Mouse (Mus musculus) layer of hippocampus, postnatal 10 days (tissue): Measurements from ENCODE around the gene Serpinb5. TPM values are rescaled to one million over a fixed set of nuclear protein-coding genes. Genes with fewer than 3 reads are reported as not detected.
"Not testable (repeated sequence)": the region's sequence is repeated elsewhere in the genome, so short reads cannot be mapped to it uniquely, and the experiment has no call there.

ENCODE experiments used
- DNase-seq, 2 experiments: peaks; one replicate each; pipeline ENCODE4 v3.0.0; 2021; ENCODE audit warnings: low spot score in 2 of 2
- long read RNA-seq: library from polyadenylated mRNA; stranded (forward); transcript quantifications from one replicate; pipeline ENCODE4 v2.0.0, GENCODE M21; 2023
- total RNA-seq, 2 experiments: library from RNA; stranded (reverse); gene quantifications; 2 replicates each; pipeline ENCODE4 v1.2.3; 2021

The Serpinb5 gene
- total RNA-seq = not detected
- long read RNA-seq = 0 reads

DNA sequence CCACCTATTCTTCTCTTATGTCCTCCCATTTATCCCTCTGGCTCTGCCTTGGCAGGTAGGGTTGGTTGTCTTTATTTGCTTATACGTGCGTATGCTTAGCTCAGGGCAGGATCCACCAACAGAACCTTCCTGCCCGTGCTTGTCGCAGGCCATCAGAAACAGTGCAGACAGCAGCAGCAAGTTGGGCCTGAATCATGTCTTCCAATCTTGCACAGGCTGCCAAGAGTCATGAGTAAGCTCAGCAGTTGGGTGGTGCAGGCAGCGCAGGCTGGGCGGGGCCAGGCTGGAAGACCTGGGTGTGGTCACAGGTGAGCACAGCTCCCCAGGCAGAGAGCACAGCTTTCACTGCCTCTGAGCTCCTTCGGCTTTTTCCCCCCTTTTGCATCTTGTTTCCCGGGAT, at the start of gene Serpinb5:
Gene Serpinb5 (plus strand): TSS at position 327 of the 400 bp plus-strand sequence.
- no peak for DNase-seq

DNA sequence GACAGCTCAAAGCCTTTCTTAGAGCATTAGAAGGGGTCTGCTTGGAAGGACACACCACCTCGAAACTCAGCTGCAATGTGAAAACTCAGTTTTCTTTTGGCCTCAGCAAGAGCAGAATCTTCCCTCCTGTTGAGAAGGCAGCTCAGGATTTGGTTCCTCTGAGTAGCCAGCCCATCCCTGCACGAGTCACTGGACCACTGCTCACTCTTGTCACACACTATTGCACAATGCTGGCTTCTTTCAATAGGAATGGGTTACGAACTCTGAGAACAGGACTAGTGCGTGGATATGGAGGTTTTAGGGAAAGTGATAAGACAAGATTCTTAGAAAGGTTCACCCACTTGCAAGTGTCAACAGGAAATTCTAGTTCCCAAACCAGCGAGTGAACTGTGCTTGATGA, 46.1 kb upstream of the Serpinb5 start:
- DNase-seq = no peak

DNA sequence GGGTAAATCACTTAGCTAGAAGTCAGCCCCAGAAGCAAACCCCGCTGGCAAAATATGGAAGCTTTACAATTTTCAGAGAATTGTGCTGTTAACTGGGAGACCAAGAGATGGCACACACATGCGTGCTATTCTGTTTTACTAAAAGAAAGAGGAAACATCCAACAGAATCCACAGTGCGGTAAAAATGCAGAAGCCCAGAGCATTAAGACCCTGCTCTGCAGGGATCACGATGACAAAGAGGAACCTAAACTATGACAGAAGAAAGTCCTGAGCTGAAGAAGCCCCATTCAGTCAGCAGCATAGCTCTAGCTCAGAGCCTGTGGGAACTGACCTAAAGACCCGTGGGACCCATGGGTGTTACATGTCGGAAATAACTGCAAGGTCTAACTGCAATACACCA, 45.7 kb upstream of the Serpinb5 start:
- no peak for DNase-seq

DNA sequence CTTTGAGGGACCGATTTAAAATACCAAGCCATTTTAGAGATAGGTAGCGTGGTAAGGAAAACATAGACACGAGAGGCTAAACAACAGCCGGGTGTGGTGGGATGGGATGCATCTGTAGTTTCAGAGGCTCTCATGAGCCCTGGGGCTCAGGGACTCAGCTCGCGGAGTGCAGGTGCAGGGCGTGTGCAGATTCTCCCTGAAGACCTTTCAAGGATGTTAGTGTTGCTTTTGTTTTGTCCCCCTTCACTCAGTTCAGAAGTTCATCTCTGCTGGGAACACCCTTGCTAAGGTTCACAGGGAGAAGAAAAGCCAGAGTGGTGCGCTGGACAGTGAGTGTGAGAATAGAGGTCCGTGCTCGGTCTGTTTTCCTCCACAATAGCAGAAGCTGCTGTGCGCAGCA, 44.2 kb upstream of the Serpinb5 start:
- no peak for DNase-seq

DNA sequence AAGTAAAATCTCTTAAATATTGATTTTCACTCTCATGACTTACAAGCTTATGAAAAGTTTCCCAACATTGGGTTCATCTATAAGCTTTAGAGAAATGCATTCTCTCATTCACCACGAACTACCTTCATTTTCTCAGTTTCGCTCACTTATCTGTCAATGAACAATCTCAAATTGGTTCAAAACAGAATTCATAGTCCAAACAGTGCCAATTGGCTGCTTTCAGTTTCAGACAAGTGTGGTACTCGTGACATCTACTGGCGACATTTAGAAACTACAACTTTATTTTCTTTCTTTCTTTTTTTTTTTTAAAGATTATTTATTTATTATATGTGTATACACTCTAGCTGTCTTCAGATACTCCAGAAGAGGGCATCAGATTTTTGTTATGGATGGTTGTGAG, 42.6 kb upstream of the Serpinb5 start:
- DNase-seq = no peak

DNA sequence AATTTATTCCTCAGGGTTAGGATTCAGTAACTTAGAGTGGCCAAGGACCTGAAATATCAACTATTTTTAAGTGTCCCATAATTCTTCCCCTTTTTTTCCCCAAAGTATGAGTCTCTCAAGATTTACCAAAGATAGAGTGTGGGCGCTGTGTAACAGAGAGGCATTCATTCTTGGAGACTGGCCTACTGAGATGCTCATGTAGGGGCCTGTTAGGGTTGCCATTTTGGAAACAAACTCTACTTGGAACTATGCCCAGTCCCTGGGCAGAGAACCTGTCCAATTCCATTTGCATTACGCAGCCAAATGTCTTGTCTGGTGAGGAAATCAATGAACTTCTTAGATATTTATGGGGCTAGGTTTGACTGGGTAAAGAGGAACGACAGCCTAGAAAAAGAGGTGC, 38.7 kb upstream of the Serpinb5 start:
- no peak for DNase-seq

DNA sequence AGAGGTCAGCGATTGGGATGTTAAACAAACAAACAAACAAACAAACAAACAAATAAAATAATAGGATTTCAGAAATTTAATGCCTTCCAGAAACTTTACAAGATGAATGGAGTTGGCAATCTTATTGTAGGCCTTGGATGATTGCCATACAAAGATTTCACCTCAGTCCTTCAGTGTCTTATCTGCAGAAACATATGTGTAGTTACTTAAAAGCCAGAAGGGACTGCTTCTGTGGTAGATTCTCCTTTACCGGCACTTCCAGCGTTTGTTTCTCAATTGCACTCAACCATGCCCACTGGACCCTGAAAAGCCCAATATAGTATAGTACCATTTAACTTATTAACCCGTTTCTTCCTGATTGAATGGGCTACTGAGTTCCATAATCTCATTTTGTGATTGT, 32.2 kb upstream of the Serpinb5 start:
- no peak for DNase-seq

DNA sequence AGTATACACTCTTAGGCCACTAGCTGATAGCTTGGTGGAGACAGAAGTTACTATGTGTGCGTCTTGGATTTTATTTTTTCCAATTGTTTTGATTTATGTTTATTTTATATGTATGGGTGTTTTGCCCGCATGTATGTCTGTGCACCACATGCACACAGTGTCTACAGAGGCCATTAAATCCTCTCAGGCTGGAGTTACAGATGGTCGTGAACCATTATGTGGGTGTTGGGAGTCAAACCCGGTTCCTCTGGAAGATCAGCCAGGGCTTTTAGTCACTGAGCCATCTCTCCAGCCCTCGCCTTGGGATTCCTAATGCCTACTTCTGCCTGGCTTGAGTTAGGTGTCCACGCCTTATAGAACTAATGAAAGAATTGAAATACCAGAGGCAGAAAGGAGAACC, 4.6 kb downstream of the Serpinb5 start:
- DNase-seq = no peak

DNA sequence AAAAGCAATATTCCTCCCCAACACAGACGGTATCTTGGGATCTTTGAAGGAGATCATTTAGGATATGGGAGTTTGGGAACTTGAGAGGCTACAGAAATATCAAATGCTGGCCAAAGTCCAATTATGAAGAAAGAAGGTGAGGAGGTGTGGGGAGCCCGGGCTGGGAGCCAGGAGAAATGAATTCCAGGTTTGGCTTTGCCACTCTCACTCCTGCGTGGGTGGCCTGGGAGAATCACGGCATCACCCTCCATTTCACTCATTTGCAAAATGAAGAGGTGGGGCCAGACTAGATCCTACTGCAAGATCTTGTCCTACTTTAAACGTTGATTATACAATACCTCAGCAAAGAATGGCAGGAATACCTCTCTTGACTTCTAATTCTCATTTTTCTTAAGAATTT, 5.1 kb downstream of the Serpinb5 start:
- no peak for DNase-seq

DNA sequence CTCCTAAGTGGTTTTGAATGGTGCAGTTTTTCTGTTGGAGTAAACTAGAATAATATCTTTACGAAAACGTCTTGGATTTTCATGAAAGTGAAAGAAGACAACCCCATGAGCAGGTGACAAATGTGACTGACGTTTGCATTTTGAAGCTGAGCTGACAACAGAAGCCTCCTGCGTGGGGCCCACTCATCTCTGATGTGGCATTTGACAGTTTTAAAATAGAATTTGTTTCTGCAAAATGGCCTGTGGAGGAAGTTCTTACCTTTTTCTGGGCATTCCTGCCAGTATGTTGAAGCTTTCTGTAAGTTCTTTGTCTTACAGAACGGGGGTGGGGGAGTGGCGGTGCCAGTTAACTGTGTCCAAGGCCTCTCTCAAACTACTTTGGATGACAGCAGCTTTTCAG, 5.8 kb downstream of the Serpinb5 start:
- no peak for DNase-seq

DNA sequence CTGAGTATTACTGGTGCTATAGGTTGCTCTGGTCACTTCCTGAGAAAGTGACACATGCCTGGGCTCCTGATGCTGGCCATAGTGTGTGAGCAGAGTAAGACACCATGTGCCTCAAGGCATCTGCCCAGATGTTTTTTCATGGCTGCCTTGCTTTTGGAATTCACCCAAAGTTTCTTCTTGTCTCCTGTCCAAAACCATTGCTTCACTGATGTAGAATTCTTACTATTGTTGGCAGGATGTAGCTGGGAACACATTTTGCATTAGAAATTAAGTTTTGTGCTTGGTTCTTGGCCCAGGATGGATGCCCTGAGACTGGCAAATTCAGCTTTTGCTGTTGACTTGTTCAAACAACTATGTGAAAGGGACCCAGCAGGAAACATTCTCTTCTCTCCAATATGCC, 9.0 kb downstream of the Serpinb5 start:
- no peak for DNase-seq

DNA sequence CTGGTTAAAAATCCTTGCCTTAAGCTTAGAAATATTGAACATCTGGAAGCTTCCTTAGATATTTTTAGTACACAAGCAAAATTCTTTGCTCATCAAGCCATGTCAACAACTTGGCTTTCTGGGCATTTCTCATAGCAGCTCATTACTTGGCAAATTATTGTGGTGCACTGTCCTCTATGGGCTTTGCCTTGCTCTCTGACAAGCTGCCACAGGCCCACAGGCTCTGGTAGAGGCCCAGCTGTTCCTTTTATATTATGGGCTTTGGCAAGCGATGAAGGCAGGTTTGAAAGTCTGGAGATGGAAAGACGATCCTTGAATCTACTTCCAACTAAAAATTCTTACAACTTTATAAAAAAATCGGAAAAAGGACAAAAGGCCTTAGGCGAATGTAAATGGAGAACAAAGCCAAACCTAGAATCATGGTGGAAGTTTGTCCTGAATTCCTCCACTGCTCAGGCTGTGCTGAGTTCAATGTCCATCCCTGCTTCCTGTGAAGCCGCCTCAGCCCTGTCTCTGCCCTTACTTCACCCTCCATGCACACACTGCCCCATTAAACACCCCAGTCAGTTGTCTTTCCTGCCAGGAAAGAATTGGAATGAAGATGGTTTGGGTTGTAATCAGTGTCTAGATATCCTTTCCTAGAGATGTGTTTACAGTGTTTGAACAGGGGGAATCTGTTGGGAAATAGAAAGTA, 14.4 kb downstream of the Serpinb5 start:
- DNase-seq = no peak

DNA sequence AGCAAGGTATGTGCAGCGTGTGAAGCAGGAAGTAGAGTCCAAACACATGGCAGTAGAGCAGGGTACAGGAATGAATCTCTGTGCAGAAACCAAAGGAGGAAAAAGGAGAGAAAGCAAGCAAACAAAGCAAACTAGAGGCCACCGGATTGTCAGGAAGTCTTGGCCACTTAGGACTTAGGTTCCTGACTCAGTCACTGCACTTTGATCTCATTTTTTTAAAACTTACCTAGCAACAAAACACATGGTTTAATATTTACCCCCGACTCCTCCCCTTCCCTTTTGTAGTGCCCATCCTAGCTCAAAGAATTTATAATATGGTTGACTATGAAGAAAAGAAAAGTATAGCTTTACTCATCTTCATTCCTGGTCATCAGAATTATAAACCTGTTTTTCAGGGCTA, 15.2 kb downstream of the Serpinb5 start:
- no peak for DNase-seq

DNA sequence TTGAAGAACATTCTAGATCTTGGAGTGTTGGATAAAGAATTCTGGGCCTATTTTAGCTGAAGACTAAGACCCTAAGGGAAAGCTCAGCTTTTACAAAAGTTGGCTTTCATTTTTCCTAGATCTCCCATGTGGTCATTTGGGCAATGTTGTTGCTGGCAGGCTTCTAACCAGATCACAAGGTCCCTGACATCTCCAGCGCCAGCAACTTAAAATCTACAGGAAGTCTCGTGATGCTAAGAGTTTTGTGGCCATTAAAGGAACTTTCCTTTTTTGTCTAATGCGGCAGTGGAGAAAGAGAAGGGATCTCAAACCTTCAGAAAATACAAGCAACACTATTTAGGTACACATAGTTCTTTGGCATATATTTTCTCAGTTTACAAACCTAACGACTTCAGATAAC, 21.8 kb downstream of the Serpinb5 start:
- DNase-seq = no peak

DNA sequence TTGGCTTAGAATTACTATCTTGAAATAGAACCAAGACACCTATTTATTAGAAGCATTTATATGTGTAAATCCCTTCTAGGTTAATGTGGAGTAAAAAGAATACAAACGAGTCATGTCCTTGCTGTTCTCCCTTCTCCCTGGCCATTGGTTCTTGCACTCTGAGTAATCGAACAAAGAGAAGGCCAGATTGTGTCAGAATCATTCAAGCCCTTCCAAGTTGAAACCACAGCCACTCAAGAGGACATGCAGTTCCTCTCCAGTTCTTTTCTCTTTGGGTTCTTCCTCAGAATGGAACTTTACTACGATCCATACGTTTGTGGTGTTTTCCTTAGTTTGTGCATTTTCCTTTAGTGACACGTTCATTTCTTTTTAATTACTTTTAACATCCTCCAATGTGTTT, 22.4 kb downstream of the Serpinb5 start:
- DNase-seq = no peak

DNA sequence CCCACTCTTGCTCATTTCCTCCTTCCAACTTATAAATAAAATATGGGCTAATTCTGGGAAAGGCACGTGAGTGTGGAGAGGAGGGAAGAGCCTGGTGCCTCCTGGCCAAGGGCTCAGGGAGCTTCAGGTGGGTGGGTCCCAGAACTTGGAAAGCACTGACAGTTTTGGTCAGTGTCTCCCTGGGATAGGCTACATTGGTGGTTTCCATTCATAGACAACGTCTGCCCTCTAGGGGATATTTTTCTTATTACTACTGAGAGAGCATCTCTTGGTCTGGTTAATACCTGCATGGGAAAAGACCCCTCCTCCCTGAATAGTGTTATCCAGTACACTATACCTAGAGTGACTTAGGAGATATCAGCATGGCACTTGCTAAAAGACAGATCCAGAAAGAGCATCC, 22.8 kb downstream of the Serpinb5 start:
- no peak for DNase-seq

DNA sequence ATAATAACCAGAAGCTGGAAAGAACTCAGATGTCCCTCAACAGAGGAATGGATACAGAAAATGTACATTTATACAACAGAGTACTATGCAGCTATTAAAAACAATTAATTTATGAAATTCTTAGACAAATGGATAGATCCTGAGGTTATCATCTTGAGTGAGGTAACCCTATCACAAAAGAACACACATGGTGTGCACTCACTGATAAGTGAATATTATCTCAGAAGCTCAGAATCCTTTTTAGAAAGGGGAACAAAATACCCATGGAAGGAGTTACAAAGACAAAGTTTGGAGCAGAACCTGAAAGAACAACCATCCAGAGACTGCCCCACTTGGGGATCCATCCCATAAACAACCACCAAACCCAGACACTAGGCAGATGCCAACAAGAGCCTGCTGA, 34.2 kb downstream of the Serpinb5 start:
- not testable (repeated sequence) for DNase-seq

DNA sequence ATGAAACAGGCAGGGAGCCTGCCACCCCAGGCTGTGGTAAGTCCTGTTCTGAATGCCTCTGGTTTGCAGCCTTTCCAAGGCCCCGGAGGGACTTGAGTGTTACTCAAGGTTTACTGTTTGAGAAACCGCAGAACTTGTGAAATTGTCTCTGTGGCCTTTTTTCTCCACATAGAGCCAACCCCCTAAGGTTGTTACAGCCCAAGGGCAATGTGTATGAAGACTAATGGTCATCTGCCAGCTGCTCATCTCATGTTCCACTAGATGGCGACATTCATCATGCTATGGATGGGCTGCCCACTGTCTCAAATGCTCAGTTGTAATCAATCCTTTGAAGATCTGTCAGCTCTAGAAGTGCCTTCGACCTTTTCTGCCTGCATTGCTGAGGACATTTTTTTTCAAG, 40.4 kb downstream of the Serpinb5 start:
- peak; percentile 12 to 16 for DNase-seq

DNA sequence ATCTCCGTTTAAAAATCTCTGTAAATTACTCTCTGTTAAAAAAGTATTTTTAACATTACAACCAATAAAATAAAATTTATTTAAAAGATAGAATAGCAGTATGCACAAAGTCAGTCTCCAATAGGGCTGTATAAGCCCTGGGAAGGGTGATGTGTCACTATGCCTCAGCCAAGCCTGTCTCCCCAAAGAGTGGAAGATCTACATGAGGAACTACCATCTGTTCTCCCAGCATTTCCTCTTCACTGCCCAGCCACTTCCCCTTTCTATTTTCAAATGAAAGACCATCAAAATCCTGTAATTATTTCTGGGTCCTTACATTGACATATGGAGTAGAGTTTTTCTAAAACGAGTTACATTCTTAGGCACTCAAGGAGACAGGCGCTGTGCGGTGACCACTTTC, 71.0 kb downstream of the Serpinb5 start:
- no peak for DNase-seq

Other genes with a start within 250 kb of the Serpinb5 start
- 10 to 100 TPM; 11.2 to 11.3 TPM for gene Bcl2, start 146.9 kb upstream of the Serpinb5 start, total RNA-seq
- gene Kdsr, start 101.4 kb upstream of the Serpinb5 start, total RNA-seq = 10 to 100 TPM; 21.8 to 25.5 TPM
- 10 to 100 TPM; 48.0 to 54.3 TPM for gene Vps4b, start 64.4 kb upstream of the Serpinb5 start, total RNA-seq
- not detected for gene Serpinb12, start 73.3 kb downstream of the Serpinb5 start, total RNA-seq
- not detected for gene Serpinb13, start 119.8 kb downstream of the Serpinb5 start, total RNA-seq
- not detected for gene Serpinb3a, start 191.1 kb downstream of the Serpinb5 start, total RNA-seq
- gene Serpinb3d, start 222.3 kb downstream of the Serpinb5 start, total RNA-seq = not detected